Mouse (Mus musculus) layer of hippocampus, adult 9-11 months (tissue): Measurements from ENCODE around the gene Zdhhc22.

Source experiments
- DNase-seq: peaks from one replicate; pipeline ENCODE4 v3.0.0; 2022

The Zdhhc22 gene

DNA sequence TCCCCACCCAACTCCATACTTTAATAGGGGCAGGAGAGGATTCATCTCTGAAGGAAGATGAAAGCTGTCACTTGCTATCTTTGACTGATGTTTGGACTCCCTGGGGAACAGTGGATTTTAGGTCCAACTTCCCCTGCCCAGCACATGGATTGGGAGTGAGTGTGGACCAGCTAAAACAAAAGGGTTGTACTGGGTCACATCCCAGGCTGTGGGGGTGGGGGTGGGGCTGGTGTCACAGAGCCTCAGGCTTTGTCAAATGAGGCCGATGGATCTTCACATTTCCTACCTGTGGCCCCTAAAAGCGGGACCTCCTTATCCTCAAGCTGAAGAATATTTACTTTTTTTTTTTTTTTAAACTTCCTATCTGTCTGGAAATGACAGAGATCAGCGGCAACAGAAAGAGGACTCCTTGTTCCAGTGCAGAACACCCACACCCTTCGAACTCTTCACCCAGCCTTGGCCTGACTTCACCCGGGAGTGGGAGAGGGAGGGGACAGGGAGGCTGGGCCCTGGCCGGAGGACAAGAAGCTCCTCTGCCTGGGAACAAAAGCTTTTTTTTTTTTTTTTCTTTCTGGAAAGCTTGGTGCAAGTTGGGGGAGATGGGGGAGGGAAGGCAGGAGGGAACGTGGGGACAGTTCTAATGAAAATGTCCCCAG, 58.2 kb downstream of the Zdhhc22 start:
- DNase-seq: peak; percentile 62

DNA sequence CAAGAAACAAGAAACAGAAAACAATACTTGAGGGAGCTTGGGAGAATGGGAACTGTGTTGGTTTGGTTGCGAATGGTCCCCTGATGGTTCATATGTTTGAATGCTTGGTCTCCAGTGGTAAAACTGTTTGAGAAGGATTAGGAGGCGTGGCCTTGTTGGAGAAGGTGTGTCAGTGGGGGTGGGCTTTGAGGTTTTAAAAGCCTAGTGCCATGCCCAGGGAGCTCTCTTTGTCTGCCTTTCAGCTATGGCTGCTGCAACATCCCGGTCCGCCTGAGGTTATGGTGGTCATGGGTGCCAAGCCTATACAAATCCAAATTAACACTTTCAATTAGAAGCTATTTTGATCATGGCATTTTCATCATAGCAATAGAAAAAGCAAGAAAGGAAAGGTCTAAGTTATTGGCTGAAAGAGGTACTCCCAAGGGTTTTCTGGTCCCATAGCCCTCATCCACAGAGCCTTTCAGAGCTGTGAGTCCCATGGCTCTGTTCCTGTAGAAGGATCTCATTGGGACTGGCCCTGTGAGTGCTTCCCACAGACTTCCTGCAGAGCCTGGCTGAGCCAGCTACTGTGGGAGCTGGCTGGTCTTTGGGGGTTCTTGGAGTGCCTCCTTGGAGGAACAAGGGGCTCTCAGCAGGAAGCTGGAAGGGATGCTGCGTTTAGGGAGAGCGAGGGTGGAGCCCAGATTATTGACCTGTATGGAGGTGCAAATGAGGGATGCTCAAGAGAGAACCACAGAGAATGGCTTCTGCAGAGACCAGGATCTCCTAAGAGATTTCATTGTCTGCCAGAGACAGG, 59.1 kb downstream of the Zdhhc22 start:
- DNase-seq: no peak
